Mouse (Mus musculus) gastrocnemius, adult 18-20 months (tissue): ENCODE results near the gene Gm10570. TPM values are rescaled to one million over a fixed set of nuclear protein-coding genes. Genes with fewer than 3 reads are reported as not detected.

Experiments
- DNase-seq: peaks from one replicate; pipeline ENCODE4 v3.0.0; 2021; ENCODE audit warnings: low spot score
- total RNA-seq, 2 experiments: library from RNA; stranded (reverse); gene quantifications; 2 replicates each; pipeline ENCODE4 v1.2.3; 2021

Gene Gm10570
- total RNA-seq, 2 experiments from 2014 or later, result 0.66 TPM; not detected in 1

- DNase-seq, result peak; percentile 80
Measured at GRCm38 (mm10) chr4:130306796-130307630, 1.5 kb downstream of the Gm10570 start.

DNA sequence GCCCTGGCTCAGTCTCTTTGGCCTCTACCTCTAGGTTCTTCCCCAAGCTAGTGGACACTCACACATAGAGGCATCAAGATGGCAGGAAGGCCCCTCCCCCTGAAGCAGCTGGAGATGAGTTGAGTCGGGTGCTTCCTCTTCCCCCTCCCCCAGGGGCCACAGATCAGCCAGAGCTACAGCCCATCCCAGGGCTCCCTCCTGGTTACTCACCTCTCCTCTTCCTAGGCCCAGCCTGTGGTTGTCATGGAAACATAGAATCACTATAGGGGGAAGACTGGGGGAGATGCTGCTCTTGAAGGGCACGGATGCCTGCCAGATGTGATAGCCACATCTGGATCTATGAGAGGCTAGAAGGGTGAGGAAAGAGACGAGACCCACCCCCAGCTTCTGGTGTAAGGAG, 3.7 kb downstream of the Gm10570 start:
- no peak for DNase-seq

DNA sequence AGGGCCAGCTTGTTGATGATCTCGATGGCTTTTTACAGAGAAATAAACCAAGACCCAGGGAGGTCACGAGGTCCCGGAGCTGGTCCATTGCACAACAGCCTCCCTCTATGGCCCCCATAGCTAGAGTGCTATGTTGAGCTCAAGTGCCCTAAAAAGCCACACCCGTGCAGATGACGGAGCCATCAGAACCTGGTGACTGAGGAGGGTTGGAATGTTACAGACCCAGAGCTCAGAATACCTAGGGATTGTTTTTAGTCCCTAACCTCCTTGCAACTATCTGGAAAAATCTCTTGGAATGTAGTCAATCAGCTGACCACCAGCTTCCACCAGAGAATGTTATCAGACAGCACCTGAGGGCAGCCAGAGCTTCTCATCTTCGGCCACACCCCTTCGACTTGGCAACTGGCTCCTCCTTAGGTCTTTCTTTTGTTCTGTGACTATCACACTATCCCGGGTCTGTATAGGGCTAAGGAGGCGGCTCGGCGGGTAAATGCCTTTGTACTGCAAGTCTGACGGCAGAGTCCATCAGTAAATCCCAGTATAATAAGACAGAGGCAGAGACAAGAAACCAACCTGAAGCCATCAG, 6.1 kb downstream of the Gm10570 start:
- no peak for DNase-seq

DNA sequence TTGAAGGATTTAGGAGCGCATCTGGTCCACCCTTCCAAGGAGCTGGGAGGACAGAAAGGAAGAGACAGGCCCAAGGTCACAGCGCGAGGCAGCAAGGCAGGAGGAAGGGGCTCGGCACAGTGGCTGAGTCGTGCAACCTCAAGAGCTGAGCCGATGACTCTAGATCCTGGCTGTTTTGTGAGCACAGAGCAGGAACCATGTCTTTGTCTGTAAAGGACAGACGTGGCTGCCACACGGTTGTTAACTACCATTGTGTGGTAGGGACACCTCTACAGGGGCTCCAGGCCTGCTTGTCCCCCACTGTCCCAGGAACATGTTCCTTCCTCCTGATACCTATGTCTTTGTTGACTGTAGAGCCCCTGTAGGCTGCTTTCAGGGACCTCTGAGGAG, 8.8 kb downstream of the Gm10570 start:
- no peak for DNase-seq

DNA sequence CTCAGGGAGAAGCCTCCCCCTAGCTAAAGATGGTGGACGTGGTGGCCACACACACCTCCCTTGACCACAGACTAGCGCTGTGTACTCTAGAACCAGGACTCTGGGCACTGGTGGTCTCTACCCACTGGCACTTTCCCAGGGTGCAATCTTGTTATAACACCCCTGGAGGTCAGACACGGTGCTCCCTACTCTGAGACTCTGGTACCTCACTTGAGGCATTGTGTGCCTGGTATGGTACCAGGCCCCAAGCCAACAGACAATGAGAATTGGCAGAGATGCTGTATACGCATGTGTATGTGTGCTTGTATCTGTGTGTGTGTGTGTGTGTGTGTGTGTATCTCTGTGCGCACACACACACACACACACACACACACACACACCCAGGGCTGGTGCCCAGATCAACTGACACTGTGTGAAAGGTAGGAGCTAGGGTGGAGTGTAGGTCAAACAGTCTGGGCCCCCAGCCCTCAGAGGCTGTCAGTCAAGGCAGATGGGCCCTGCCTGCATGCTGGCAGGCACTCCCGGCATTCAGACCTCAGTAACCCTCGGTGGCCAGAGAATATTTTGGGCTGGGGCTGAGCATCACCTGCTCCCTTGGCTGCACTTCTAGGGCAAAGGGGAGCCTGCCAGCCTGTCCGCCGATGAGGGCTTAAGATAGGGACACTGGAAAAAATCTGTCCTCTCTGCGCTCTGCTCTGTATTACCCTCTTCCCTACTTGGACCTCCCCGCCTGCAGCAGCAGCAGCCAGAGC, 9.4 kb downstream of the Gm10570 start:
- DNase-seq, result peak; percentile 91

GRCm38 (mm10) chr4:130297123-130297529, 11.3 kb downstream of the Gm10570 start:
- no peak for DNase-seq

DNA sequence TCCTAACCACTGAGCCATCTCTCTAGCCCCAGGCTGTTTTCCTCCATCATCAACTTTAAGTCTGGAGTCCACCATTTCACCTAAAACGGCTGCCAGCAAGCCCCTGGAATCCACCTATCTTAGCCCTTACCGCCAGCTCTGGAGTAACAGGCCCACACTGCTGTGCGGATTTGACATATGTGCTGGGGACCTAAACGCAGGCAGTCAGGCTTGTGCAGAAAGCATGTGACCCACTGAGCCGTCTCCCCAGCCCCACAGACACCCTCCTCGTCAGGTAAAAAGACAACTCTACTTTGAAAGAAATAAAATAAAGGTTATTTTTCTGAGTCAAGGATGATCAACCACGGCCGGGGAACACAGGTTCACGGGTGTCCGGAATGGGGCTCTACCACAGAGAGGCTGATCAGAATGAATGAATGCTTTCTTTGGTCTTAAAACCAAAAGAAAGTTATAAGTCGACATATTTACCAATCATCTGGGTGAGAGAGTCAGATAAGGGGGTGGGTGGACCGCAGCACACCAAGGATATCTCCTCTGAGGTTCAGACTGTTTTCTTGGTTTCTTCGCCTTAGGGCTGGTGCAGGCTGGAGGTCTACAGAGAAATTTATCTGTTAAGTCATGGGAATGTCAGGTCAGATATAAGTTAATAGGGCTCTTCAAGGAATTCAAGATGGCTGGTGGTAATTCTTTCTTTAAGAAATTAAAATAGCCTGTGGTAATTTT, 12.1 kb downstream of the Gm10570 start:
- DNase-seq, result no peak

DNA sequence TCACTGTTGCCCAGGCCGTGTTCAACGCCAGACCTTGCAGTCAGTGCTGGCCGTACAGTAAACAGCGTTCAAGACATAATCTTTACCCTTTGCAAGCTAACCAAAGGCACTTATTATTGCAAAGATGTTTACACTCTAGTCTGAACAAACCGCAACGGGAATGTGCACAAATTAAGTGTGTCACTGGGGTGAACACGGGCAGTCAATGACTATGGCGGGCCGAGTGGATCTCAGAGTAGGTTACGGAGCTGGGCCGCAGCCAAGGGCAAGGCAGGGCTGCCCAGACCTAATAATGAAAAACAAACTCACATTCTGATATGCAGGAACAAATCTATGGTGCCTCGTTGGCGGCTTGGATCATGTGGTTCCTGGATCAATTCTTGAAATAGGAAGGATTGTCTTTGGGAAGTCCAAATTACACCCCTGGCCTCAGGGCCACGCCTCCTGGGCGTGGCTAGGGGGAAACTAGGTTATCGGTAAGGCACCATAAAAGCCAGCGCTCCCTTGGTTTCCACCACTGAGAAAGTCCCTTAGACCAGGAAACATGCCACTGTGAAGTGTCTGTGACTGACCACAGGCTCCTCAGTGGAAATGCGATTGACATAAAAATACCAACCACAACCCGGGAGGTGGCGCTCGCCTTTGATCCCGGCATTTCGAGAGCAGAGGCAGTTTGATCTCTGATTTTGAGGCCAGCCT, 13.3 kb downstream of the Gm10570 start:
- DNase-seq, result no peak

DNA sequence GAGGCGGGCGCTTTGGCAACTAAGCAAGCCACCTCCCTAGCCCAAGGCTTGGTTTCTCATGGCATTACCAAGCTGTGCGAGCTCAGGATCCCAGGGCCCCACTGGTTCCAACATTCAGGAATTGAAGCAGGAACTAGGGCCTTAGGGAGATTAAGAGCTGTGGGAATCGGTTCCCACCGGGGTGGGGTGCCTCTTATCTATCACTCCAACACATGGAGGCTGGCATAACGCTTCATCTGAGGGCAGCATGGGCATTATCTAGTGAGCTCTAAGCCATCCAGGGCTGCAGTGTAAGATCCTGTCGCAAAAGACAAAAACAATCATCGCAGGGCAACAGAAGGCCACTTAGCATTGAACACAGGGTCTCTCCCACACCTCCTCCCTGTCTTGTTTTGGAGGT, 14.0 kb downstream of the Gm10570 start:
- DNase-seq, result no peak

DNA sequence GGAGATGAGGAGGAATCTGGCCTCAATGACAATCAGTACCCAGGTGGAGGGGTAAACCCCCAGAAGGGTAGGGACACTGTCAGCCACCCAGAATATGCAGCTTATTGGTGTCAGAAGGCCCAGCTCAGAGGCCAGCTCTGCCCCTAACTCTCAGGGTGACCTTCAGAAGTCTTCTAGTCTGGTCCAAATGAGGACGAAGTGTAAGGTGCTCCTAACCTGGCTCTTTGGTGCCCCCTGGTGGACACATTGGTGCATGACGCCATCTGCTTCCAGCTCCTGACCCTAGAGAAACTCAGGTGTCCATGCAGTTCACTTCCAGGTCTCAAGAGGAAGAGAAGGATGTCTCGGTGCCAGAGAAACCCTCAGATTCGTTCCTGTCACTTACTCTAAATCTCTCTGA, 16.2 kb downstream of the Gm10570 start:
- peak; percentile 71 for DNase-seq

- no peak for DNase-seq
Measured at GRCm38 (mm10) chr4:130289824-130290223, 18.6 kb downstream of the Gm10570 start.

DNA sequence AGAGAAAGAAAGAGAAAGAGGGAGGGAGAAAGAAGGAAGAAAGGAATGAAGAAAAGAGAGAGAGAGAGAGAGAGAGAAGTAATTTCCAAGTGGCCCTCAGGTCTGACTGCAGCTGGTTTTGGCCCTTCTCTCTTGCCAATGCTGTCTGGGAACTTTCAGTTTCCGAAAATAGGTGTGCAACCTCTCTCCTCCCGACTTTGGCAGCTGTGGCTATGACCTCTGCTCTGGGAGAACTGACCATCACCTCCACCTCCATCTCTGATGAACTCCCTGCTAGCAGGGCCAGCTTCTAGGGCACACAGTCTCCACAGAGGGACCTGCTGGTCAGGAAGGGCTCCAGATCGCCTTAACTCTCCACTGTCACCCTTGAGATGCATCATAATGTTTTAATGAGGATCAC, 21.9 kb downstream of the Gm10570 start:
- peak; percentile 65 for DNase-seq

DNA sequence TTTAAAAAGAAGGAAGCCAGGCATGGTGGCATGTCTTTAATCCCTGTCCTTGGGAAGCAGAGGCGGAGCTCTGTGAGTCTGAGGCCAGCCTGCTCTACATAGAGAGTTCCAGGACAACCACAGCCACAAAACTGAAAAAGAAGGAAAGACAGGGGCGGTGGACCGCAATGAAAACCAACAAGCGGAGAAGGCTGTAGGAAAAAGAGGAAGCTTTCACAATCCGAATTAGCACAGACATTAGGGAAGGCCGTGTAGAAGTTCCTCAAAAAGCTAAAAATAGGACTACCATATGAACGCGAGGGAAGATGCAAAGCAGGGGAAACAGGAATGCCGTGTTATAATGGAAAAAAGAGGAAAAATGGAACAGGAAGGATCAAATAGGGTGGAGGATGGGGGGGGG, 24.6 kb downstream of the Gm10570 start:
- DNase-seq, result no peak

- DNase-seq, result no peak
Measured at GRCm38 (mm10) chr4:130282856-130283255, 25.6 kb downstream of the Gm10570 start.

DNA sequence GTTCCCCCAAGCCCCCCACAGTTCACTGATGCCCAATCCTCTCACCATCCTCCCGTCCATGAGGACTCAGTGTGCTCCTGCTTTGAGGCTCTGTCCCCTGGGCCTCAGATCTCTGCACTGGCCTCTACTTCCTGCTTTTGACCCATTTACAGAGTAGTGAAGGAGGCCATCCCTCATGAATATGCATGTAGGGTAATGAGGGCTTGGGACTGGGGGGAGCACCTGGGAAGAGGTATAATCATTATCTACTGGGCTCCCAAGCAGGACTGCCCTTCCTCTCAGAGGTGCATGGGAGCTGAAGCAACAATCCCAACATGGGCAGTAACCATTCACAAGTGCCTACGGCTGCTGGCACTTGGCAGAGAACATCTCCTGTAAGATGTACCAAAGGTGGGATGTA, 29.4 kb downstream of the Gm10570 start, which contains the start of gene Serinc2:
Gene Serinc2 (minus strand): TSS at position 101 of the 400 bp plus-strand sequence.
- DNase-seq, result no peak

DNA sequence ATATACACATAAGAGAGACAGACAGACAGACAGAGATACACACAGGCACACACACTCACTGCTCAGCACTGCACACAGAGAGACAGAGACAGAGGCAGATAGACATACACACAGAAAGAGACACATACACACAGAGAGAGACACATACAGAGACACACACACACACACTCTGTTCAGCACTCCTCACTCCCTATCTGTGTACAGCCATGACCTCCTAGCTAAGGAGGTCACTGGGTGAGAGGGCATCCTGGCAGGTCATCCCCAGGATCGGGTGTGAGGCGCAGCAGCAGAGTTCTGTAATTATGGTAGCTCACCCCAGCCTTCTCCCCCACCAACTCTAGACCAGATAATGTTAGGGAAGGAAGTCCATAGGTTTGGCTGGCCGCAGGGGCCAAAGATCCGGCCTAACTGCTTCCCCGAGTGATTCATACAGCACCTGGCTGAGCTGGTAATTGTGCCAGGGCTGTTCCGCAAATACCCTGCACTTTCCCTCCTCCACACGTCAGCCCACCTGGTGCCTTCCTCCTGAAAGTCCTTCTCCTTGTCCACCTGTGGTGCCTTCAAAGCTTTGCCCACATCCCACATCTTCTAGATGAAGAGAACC, 31.8 kb downstream of the Gm10570 start:
- DNase-seq, result no peak

DNA sequence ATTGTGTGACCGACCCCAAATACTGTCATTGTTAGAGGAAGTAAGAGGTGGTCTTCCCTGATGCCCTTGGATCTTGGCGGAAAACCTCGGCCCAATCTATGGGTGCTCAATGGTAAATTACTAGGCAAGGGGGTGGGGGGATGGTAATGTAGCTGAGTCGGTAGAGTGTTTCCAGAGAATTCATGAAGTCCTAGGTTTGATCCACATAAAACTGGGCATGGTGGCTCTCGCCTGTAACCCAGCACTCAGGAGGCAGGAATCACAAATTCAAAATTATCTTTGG, 32.7 kb downstream of the Gm10570 start:
- DNase-seq, result no peak

GRCm38 (mm10) chr4:130275016-130275822, 33.3 kb downstream of the Gm10570 start:
- peak; percentile 36 for DNase-seq

DNA sequence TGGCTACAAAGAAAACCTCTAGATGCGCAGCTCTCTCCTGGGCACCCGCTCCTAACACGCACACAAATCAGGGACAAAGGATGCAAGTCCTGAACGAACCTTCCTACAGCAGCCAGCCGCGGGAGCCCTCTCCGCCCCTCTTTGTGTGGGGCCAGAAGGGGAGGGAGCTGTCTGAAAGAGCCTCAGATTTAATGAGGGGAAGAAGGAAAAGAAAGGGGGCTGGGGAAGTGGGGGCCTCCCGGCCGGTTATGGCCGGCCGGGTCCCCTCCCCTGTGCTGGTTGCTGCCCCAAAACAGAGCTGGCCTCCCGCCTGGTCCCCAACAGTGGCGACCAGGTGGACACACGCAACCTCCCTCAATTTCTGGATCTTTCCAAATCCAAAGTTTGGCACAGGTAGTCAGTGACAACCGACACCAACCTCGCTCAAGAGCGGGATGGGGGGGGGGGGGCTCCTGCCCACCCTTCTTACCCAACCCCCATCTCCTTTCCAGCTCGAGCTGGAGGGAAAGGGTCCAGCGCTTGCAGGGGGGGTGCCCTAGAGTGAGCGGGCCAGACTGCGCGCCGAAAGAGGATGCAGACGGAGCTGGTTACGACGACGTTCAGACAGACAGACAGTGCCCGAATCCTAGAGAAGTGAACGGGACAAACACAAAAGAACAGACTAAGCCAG, 34.0 kb downstream of the Gm10570 start:
- no peak for DNase-seq
